21 mouse cellular contexts compared by ENCODE assay signal in the genomic region with DNA sequence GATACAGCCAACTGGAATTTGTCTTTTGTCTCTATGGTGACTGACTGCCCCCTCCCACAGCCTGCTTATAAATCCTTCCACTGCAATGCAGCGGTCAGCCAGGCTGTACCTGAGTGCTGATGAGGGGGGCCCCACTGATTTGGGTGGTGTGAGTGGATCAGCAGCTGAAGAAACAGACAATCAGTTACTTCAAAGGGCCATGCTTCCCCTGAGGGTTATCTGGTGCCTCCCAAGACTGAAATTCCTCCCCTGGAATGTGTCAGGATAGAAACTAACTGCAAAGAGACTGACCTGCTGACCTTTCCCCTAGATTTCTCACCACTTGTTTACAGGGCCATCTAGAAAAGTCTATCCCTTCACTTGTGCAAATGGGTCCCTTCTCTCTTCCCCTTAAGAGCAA.
A peak's percentile ranks its signal among the peaks of the same experiment; 100 is the strongest.
DNase-seq lines count a peak whose midpoint lies in the region; ATAC-seq lines count a peak whose summit lies in the region.
"Had no signal": no experiment of that assay in that cellular context is flagged by ENCODE, and none has a peak within 500 bp of the region (broad histone marks: within the 10 kb centered on the region; RNA-seq: fewer than 3 reads in every experiment).

No protein-coding gene starts in this region.

- 44% methylated on average over 1 of the region's 1 CpGs for WGBS in hindbrain, embryonic 10.5 days
- WGBS in hindbrain, embryonic 16.5 days = 54% methylated on average over 1 of the region's 1 CpGs

- no peaks in the 10 kb centered on the region for H3K36me3 ChIP-seq in hindbrain, embryonic 10.5 days
- H3K36me3 ChIP-seq in hindbrain, embryonic 16.5 days (ENCODE audit: control insufficient read depth, insufficient read depth, low read length) = no peaks in the 10 kb centered on the region
- H3K36me3 ChIP-seq: forebrain, embryonic 15.5 days; heart, embryonic 12.5 days; intestine, embryonic 15.5 days; stomach, embryonic 15.5 days had no signal

- H3K9ac ChIP-seq in hindbrain, embryonic 16.5 days (ENCODE audit: low read depth, low read length) = no peak overlapping the region
- H3K9ac ChIP-seq: forebrain, embryonic 15.5 days; heart, embryonic 12.5 days; intestine, embryonic 15.5 days; stomach, embryonic 15.5 days had no signal

- H3K27me3 ChIP-seq in hindbrain, embryonic 10.5 days (ENCODE audit: insufficient read depth, poor library complexity, severe bottlenecking) = no peaks in the 10 kb centered on the region
- no peaks in the 10 kb centered on the region for H3K27me3 ChIP-seq in hindbrain, embryonic 16.5 days (replicated peaks; ENCODE audit: control insufficient read depth, insufficient read depth, low read length)
- H3K27me3 ChIP-seq: forebrain, embryonic 15.5 days; heart, embryonic 12.5 days; intestine, embryonic 15.5 days; stomach, embryonic 15.5 days had no signal

- no peak for ATAC-seq in hindbrain, embryonic 16.5 days
- ATAC-seq: forebrain, embryonic 15.5 days; intestine, embryonic 15.5 days had no signal

- no peak overlapping the region for H3K27ac ChIP-seq in hindbrain, embryonic 10.5 days
- H3K27ac ChIP-seq in hindbrain, embryonic 16.5 days (ENCODE audit: low read depth, low read length) = no peak overlapping the region
- H3K27ac ChIP-seq: forebrain, embryonic 15.5 days; gastrocnemius, adult 2 months; intestine, embryonic 15.5 days; macrophage; stomach, embryonic 15.5 days had no signal

- no peak overlapping the region for H3K4me3 ChIP-seq in hindbrain, embryonic 10.5 days
- no peak overlapping the region for H3K4me3 ChIP-seq in hindbrain, embryonic 16.5 days (ENCODE audit: low read length)
- H3K4me3 ChIP-seq: erythroblast, embryonic 14.5 days; forebrain, embryonic 15.5 days; gastrocnemius, adult 2 months; heart, embryonic 12.5 days; intestine, embryonic 15.5 days; stomach, embryonic 15.5 days had no signal

- DNase-seq in hindbrain, embryonic 10.5 days (ENCODE audit: low spot score) = peak; percentile 8
- DNase-seq in ovary, adult 18-20 months (ENCODE audit: low spot score) = peak; percentile 2
- DNase-seq in ovary, postnatal 10 days (ENCODE audit: low spot score) = no peak
- peak; percentile 11 for DNase-seq in forelimb bud, embryonic 11.5 days (ENCODE audit: low read depth, low spot score)
- DNase-seq in yolk sac, embryonic 10.5 days (ENCODE audit: low spot score) = peak; percentile 56
- DNase-seq in urinary bladder, postnatal 4 days (ENCODE audit: low spot score in 2 of 2) = no peak
- DNase-seq in urinary bladder, postnatal 36 days (ENCODE audit: low spot score in 2 of 2) = no peak
- DNase-seq: adrenal gland, adult 2 months; B cell, adult 2 months; cerebellum, adult 11-12 months; gastrocnemius, adult 2 months; lung, adult 18-20 months; spleen, adult 18-20 months; thymus, postnatal 36 days had no signal

- H3K9me3 ChIP-seq in hindbrain, embryonic 10.5 days = no peaks in the 10 kb centered on the region
- no peaks in the 10 kb centered on the region for H3K9me3 ChIP-seq in hindbrain, embryonic 16.5 days (ENCODE audit: control insufficient read depth, low read length)
- H3K9me3 ChIP-seq: forebrain, embryonic 15.5 days; heart, embryonic 12.5 days; intestine, embryonic 15.5 days; stomach, embryonic 15.5 days had no signal

- H3K4me1 ChIP-seq in hindbrain, embryonic 10.5 days (replicated peaks) = peaks cover 3% of the 10 kb centered on the region; the same call in 1 of the 2 replicates
- no peaks in the 10 kb centered on the region for H3K4me1 ChIP-seq in hindbrain, embryonic 16.5 days (ENCODE audit: control insufficient read depth, insufficient read depth, low read depth, low read length)
- H3K4me1 ChIP-seq: forebrain, embryonic 15.5 days; intestine, embryonic 15.5 days; stomach, embryonic 15.5 days had no signal

- no peak overlapping the region for H3K4me2 ChIP-seq in hindbrain, embryonic 16.5 days (ENCODE audit: low read length)
- H3K4me2 ChIP-seq: forebrain, embryonic 15.5 days; heart, embryonic 12.5 days; intestine, embryonic 15.5 days; stomach, embryonic 15.5 days had no signal

Comparison
In these comparisons a context has a peak if more than half of its experiments do, and no peak if none do; other contexts are left out.
1. DNase-seq: peak in hindbrain, embryonic 10.5 days (single experiment), ovary, adult 18-20 months (single experiment), forelimb bud, embryonic 11.5 days (single experiment) and yolk sac, embryonic 10.5 days (single experiment); none in ovary, postnatal 10 days (single experiment), urinary bladder, postnatal 4 days (0 of 2) and urinary bladder, postnatal 36 days (0 of 2).